Mouse (Mus musculus) MEL (cell line): Measurements from ENCODE around the gene Gm49403. TPM values are rescaled to one million over a fixed set of nuclear protein-coding genes. Genes with fewer than 3 reads are reported as not detected.

ENCODE experiments used
- DNase-seq: peaks from one replicate; pipeline ENCODE4 v3.0.0; 2011; ENCODE audit warnings: low read depth, low spot score
- H3K27ac ChIP-seq: 2 replicates; pipeline ENCODE4 v1.5.1; 2012; ENCODE audit warnings: low read depth, mild to moderate bottlenecking, control low read depth, low read length, moderate library complexity; ENCODE audit not compliant: control insufficient read depth
- H3K27me3 ChIP-seq, 2 experiments: fragments of 150-350 bp in 1 of 2; sonication (generic) in 1 of 2; 2 replicates each; pipeline ENCODE4 v1.6.1; 2012; ENCODE audit warnings: low read length in 2 of 2, mild to moderate bottlenecking in 2 of 2, improper control_type of control experiment in 1 of 2, moderate library complexity in 1 of 2; ENCODE audit not compliant: insufficient read depth in 2 of 2, control insufficient read depth in 1 of 2
- H3K36me3 ChIP-seq, 2 experiments: 2 replicates each; pipeline ENCODE4 v1.6.1; 2012 to 2014; ENCODE audit warnings: low read length in 2 of 2, improper control_type of control experiment in 1 of 2, inconsistent platforms in 1 of 2, mild to moderate bottlenecking in 1 of 2; ENCODE audit not compliant: insufficient read depth in 2 of 2, control insufficient read depth in 1 of 2
- H3K4me1 ChIP-seq, 2 experiments: fragments of 150-350 bp in 1 of 2; sonication (generic) in 1 of 2; 2 replicates each; pipeline ENCODE4 v1.6.1; 2012; ENCODE audit warnings: low read length in 2 of 2, improper control_type of control experiment in 1 of 2, mild to moderate bottlenecking in 1 of 2; ENCODE audit not compliant: insufficient read depth in 2 of 2, control insufficient read depth in 1 of 2
- H3K4me3 ChIP-seq, 2 experiments: fragments of 150-350 bp in 1 of 2; sonication (generic) in 1 of 2; 2 replicates each; pipeline ENCODE4 v1.5.1; 2012; ENCODE audit warnings: low read depth in 2 of 2, low read length in 2 of 2, mild to moderate bottlenecking in 2 of 2, moderate library complexity in 2 of 2, control low read depth in 1 of 2, improper control_type of control experiment in 1 of 2; ENCODE audit not compliant: control insufficient read depth in 1 of 2, insufficient read depth in 1 of 2
- H3K79me2 ChIP-seq: 2 replicates; pipeline ENCODE4 v1.6.1; 2012; ENCODE audit warnings: mild to moderate bottlenecking, low read length, moderate library complexity; ENCODE audit not compliant: control insufficient read depth, poor library complexity, insufficient read depth
- H3K9ac ChIP-seq: 2 replicates; pipeline ENCODE4 v1.6.1; 2012; ENCODE audit warnings: low read depth, mild to moderate bottlenecking, control low read depth, low read length, moderate library complexity; ENCODE audit not compliant: control insufficient read depth, poor library complexity, severe bottlenecking
- H3K9me3 ChIP-seq: fragments of 150-350 bp; sonication (generic); replicated peaks from 2 replicates; pipeline ENCODE4 v1.6.1; 2012; ENCODE audit warnings: mild to moderate bottlenecking, low read length, improper control_type of control experiment, moderate library complexity; ENCODE audit not compliant: insufficient read depth
- BHLHE40 ChIP-seq: IDR thresholded peaks from 2 replicates; pipeline ENCODE4 v1.6.1; 2012; ENCODE audit warnings: low read depth, mild to moderate bottlenecking, inconsistent platforms, low read length, improper control_type of control experiment, borderline replicate concordance
- CHD1 ChIP-seq: IDR thresholded peaks from 2 replicates; pipeline ENCODE4 v1.6.1; 2012; ENCODE audit warnings: low read depth, mild to moderate bottlenecking, inconsistent platforms, low read length, improper control_type of control experiment
- CTCF ChIP-seq, 3 experiments: IDR thresholded peaks in 2 of 3; conservative IDR thresholded peaks in 1 of 3; 2 replicates each; pipeline ENCODE4 v1.5.1; 2011 to 2012; ENCODE audit warnings: low read length in 3 of 3, low read depth in 2 of 3, mild to moderate bottlenecking in 2 of 3, improper control_type of control experiment in 1 of 3, inconsistent platforms in 1 of 3, mixed read lengths in 1 of 3, moderate library complexity in 1 of 3; ENCODE audit not compliant: control insufficient read depth in 1 of 3, insufficient read depth in 1 of 3, poor library complexity in 1 of 3, severe bottlenecking in 1 of 3
- ELF1 ChIP-seq: IDR thresholded peaks from 2 replicates; pipeline ENCODE4 v1.6.1; 2014; ENCODE audit warnings: low read depth, mild to moderate bottlenecking, inconsistent platforms, low read length, improper control_type of control experiment, moderate library complexity
- HCFC1 ChIP-seq: IDR thresholded peaks from 2 replicates; pipeline ENCODE4 v1.6.1; 2012; ENCODE audit warnings: low read depth, mild to moderate bottlenecking, inconsistent platforms, low read length, improper control_type of control experiment, moderate library complexity
- KAT2A ChIP-seq: conservative IDR thresholded peaks from 2 replicates; pipeline ENCODE4 v1.6.1; 2012; ENCODE audit warnings: low read depth, low read length, improper control_type of control experiment, inconsistent platforms
- MAFK ChIP-seq: IDR thresholded peaks from 2 replicates; pipeline ENCODE4 v1.6.1; 2011; ENCODE audit warnings: low read depth, mild to moderate bottlenecking, low read length, improper control_type of control experiment, borderline replicate concordance
- MAX ChIP-seq: IDR thresholded peaks from 2 replicates; pipeline ENCODE4 v1.6.1; 2011; ENCODE audit warnings: low read length, improper control_type of control experiment
- MXI1 ChIP-seq: IDR thresholded peaks from 2 replicates; pipeline ENCODE4 v1.6.1; 2011; ENCODE audit warnings: mild to moderate bottlenecking, low read depth, low read length, improper control_type of control experiment
- MYB ChIP-seq: IDR thresholded peaks from 2 replicates; pipeline ENCODE4 v1.6.1; 2011; ENCODE audit warnings: mild to moderate bottlenecking, low read depth, low read length, improper control_type of control experiment
- MYC ChIP-seq: IDR thresholded peaks from 2 replicates; pipeline ENCODE4 v1.6.1; 2011; ENCODE audit warnings: low read depth, mild to moderate bottlenecking, low read length, improper control_type of control experiment, moderate library complexity
- NELFE ChIP-seq: IDR thresholded peaks from 2 replicates; pipeline ENCODE4 v1.6.1; 2011; ENCODE audit warnings: low read depth, low read length, improper control_type of control experiment
- NRF1 ChIP-seq: IDR thresholded peaks from 2 replicates; pipeline ENCODE4 v1.6.1; 2014; ENCODE audit warnings: low read depth, mild to moderate bottlenecking, inconsistent platforms, low read length, improper control_type of control experiment, moderate library complexity; ENCODE audit not compliant: poor library complexity, insufficient read depth, severe bottlenecking
- POLR2A ChIP-seq, 2 experiments: IDR thresholded peaks; 2 replicates each; pipeline ENCODE4 v1.6.1; 2011 to 2012; ENCODE audit warnings: low read length in 2 of 2, mild to moderate bottlenecking in 2 of 2, control low read depth in 1 of 2, improper control_type of control experiment in 1 of 2, low read depth in 1 of 2, moderate library complexity in 1 of 2; ENCODE audit not compliant: control insufficient read depth in 1 of 2, insufficient read depth in 1 of 2, poor library complexity in 1 of 2
- POLR2AphosphoS2 ChIP-seq: IDR thresholded peaks from 2 replicates; pipeline ENCODE4 v1.6.1; 2011; ENCODE audit warnings: low read length, improper control_type of control experiment
- POLR2AphosphoS5 ChIP-seq: IDR thresholded peaks from 2 replicates; pipeline ENCODE4 v1.6.1; 2012; ENCODE audit warnings: low read depth, borderline replicate concordance, mild to moderate bottlenecking, inconsistent platforms, low read length, moderate library complexity, mixed read lengths
- RAD21 ChIP-seq: IDR thresholded peaks from 2 replicates; pipeline ENCODE4 v1.6.1; 2011; ENCODE audit warnings: mild to moderate bottlenecking, low read depth, low read length, improper control_type of control experiment
- RCOR1 ChIP-seq: IDR thresholded peaks from 2 replicates; pipeline ENCODE4 v1.6.1; 2012; ENCODE audit warnings: low read depth, mild to moderate bottlenecking, inconsistent platforms, low read length, improper control_type of control experiment
- SIN3A ChIP-seq: IDR thresholded peaks from 2 replicates; pipeline ENCODE4 v1.6.1; 2012; ENCODE audit warnings: low read length, improper control_type of control experiment, inconsistent platforms
- TAL1 ChIP-seq: IDR thresholded peaks from 2 replicates; pipeline ENCODE4 v1.6.1; 2012; ENCODE audit warnings: mild to moderate bottlenecking, inconsistent platforms, low read length, moderate library complexity, mixed read lengths
- TBP ChIP-seq: IDR thresholded peaks from 2 replicates; pipeline ENCODE4 v1.8.0; 2011; ENCODE audit warnings: low read depth, low read length, improper control_type of control experiment
- TCF12 ChIP-seq: IDR thresholded peaks from 2 replicates; pipeline ENCODE4 v1.6.1; 2014; ENCODE audit warnings: low read depth, mild to moderate bottlenecking, inconsistent platforms, low read length, improper control_type of control experiment, moderate library complexity
- USF1 ChIP-seq: IDR thresholded peaks from 2 replicates; pipeline ENCODE4 v1.6.1; 2014; ENCODE audit warnings: low read depth, mild to moderate bottlenecking, inconsistent platforms, low read length, improper control_type of control experiment, moderate library complexity
- ZMIZ1 ChIP-seq: IDR thresholded peaks from 2 replicates; pipeline ENCODE4 v1.6.1; 2012; ENCODE audit warnings: low read depth, mild to moderate bottlenecking, inconsistent platforms, low read length, improper control_type of control experiment, moderate library complexity
- polyA plus RNA-seq, 2 experiments: library from polyadenylated mRNA; stranded (reverse) in 1 of 2; unstranded in 1 of 2; fragments of >175 nt in 1 of 2; fragments of >200 nt in 1 of 2; gene quantifications; 2 replicates each; pipeline versions ENCODE4 v1.2.1 to v1.2.4; 2012; ENCODE audit warnings: low replicate concordance in 2 of 2, low read depth in 1 of 2; ENCODE audit not compliant: insufficient read length in 2 of 2, insufficient read depth in 1 of 2, missing spikeins in 1 of 2
- total RNA-seq: library from RNA; depleted of rRNA; stranded (reverse); fragments of 300-350 nt; gene quantifications from 2 replicates; pipeline ENCODE4 v1.2.3, GENCODE M21; 2012

The Gm49403 gene
- total and polyA plus RNA-seq, 3 experiments = not detected

DNA sequence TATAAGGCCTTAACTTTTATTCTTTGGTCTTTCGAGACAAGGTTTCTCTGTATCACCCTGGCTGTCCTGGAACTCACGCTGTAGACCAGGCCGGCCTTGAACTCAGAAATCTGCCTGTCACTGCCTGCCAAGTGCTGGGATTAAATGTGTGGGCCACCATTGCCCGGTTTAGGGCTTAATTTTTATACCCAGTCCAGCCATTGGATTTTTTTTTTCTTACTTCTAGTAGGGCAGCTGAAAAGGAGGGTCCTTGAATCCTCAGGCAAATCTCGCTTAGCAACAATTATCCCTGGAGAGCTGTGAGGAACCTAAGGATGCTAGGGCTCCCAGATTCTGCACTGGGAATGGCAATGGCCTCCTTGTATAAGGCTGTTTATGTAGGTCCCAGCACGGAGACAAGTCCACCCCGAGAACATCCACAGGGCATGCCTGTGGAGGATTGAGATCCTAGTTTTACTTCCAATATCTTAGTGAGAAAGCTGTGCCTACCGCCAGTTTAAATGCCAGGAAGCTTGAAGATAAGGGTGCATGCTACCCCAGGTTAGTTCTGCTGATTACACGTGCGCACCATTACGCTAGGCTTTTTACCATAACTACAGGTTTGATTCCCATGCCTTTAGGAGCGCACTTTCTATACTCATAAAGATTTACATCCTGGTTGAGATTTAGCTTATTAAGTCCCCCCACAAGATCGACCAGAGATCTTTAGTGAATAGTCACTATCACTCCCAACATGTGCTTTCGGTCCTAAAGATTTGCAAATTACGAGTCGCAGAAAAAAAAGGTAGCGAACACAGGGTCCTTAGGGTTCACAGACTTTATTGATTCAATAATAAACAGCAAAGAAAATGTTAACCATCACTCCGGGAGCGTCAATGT, 4.1 kb downstream of the Gm49403 start (continued):
- no peak for TF ChIP-seq NRF1
- TF ChIP-seq NELFE = no peak; the same call in 1 of the 2 replicates
- peak; percentile 65 for TF ChIP-seq KAT2A
- peak; percentile 84 for TF ChIP-seq SIN3A
- no peak for TF ChIP-seq RAD21

DNA sequence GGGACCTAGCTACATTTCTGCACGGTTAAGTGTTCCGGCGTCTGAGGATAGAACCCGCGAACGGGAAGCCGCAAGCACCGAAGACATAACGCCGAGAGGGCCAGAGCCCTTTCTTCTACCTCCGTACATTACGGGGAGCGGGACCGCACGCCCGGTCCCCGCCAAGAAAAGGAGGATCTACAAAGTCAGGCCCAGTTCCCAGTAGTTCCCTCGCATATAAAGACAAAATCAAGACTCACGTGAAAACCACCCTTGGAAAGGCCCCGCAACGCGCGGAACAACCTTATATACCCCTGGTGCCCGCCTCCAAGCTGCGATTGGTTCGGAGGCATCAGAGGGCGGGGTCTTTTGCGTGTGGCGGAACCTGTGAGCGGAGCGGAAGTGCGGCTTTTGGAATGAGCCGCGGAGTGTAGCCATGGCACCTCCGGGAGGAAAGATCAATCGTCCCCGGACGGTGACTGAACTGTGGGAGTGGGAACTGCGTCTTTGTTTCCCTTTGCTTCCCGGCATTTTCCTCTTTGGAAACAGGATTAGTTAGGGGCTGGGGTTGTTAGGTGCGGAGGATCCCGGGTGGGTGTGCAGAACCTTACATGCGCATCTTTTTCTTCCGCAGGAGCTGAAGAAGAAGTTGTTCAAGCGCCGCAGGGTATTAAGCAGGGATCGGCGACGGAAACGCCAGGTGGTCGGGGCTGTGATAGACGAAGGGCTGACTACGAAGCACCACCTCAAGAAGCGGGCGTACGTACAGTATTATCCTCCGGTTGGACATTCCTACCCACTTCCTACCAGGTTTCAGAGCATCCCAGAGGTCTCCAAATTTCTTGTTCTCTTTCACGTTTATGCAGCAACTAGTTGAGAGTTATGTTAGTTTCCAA, 5.0 kb downstream of the Gm49403 start, which contains the start of the genes 1810009A15Rik and Gm49416:
Gene 1810009A15Rik (plus strand): TSS at position 343 of the 875 bp plus-strand sequence.
Gene Gm49416 (plus strand): TSS at position 416 of the 875 bp plus-strand sequence.
- Histone ChIP-seq H3K36me3 (peaks cover 0 to 32% of the 10 kb centered on the region in 2 experiments; a peak in 2 of 4 replicates), H3K27ac (peak within 1 kb of the TSS; percentile 91), H3K79me2 (peaks cover 35% of the 10 kb centered on the region), H3K9ac (peak within 1 kb of the TSS; percentile 94), H3K4me1 (peaks cover 0 to 13% of the 10 kb centered on the region in 2 experiments; a peak in 1 of 4 replicates), H3K9me3 (no peaks in the 10 kb centered on the region), H3K27me3 (no peaks in the 10 kb centered on the region), H3K4me3 (peak within 1 kb of the TSS; percentile 75 to 85)
- peak; percentile 98 for DNase-seq
- peak; percentile 69; the same call in 1 of the 2 replicates for TF ChIP-seq POLR2AphosphoS2
- TF ChIP-seq ZMIZ1 = peak; percentile 95
- TF ChIP-seq SIN3A = peak; percentile 85; the same call in 1 of the 2 replicates
- peak; percentile 91 for TF ChIP-seq ELF1
- no peak for TF ChIP-seq NRF1
- peak; percentile 83; the same call in 1 of the 2 replicates for TF ChIP-seq BHLHE40
- peak; percentile 58 for TF ChIP-seq MYC
- peak; percentile 75 for TF ChIP-seq MXI1
- peak; percentile 66; the same call in 1 of the 2 replicates for TF ChIP-seq MAX
- TF ChIP-seq CHD1 = no peak
- TF ChIP-seq MAFK = no peak
- peak; percentile 78; the same call in 1 of the 2 replicates for TF ChIP-seq POLR2AphosphoS5
- peak; percentile 99 for TF ChIP-seq TBP
- no peak for TF ChIP-seq RAD21
- peak; percentile 58; the same call in 1 of the 2 replicates for TF ChIP-seq USF1
- peak; percentile 85 to 99; a peak in 3 of 4 replicates for TF ChIP-seq POLR2A (IDR thresholded peaks at IDR 0.05; ENCODE audit: control insufficient read depth in 1 of 2, insufficient read depth in 1 of 2, low read depth in 1 of 2, low read length in 2 of 2, poor library complexity in 1 of 2)
- TF ChIP-seq NELFE = peak; percentile 99
- TF ChIP-seq CTCF (IDR thresholded peaks at IDR 0.05 in 2 of 3, conservative IDR thresholded peaks at IDR 0.05 in 1 of 3; ENCODE audit: control insufficient read depth in 1 of 3, insufficient read depth in 1 of 3, low read depth in 2 of 3, low read length in 3 of 3, poor library complexity in 1 of 3, severe bottlenecking in 1 of 3) = no peak
- TF ChIP-seq MYB = no peak
- peak; percentile 58; the same call in 1 of the 2 replicates for TF ChIP-seq KAT2A
- TF ChIP-seq TCF12 = peak; percentile 76
- peak; percentile 89 for TF ChIP-seq HCFC1
- no peak for TF ChIP-seq TAL1
- TF ChIP-seq RCOR1 = no peak
